Mouse (Mus musculus): ENCODE data around the gene Gm10803.

DNA sequence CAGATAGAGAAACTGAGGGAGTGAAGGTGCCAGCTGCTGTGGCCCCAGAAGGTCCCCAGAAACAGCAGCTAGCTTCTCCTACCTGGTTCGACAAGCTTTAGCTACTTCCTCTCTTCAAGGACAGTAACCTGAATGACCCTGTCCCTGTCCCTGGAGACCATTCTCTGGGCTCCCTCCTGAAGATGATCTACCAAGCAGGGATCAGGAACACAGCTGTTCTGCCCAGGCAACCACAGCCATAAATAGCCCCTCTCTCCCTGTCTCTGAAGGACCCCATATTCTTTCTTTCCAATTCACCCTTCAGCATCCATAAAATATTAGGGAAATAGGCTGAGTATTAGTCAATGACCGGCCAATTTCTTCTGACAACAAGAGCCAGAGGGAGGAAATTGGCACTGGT is 18.6 kb upstream of the Gm10803 start:
- TF ChIP-seq POLR2A (IDR thresholded peaks at IDR 0.05; ENCODE audit: control insufficient read depth, extremely low read depth, insufficient read depth, low read length, poor library complexity) = no peak
- no peak for TF ChIP-seq CTCF (IDR thresholded peaks at IDR 0.05; ENCODE audit: borderline replicate concordance, control insufficient read depth, extremely low read depth, insufficient read depth, low read length, poor library complexity)

Data from thymus, adult 2 months (tissue).